Mouse (Mus musculus) MEL (cell line): ENCODE results near the gene Pde7b. TPM values are rescaled to one million over a fixed set of nuclear protein-coding genes. Genes with fewer than 3 reads are reported as not detected.

ENCODE experiments used
- DNase-seq: peaks from one replicate; pipeline ENCODE4 v3.0.0; 2011; ENCODE audit warnings: low read depth, low spot score
- H3K27ac ChIP-seq: 2 replicates; pipeline ENCODE4 v1.5.1; 2012; ENCODE audit warnings: low read depth, mild to moderate bottlenecking, control low read depth, low read length, moderate library complexity; ENCODE audit not compliant: control insufficient read depth
- H3K27me3 ChIP-seq, 2 experiments: fragments of 150-350 bp in 1 of 2; sonication (generic) in 1 of 2; 2 replicates each; pipeline ENCODE4 v1.6.1; 2012; ENCODE audit warnings: low read length in 2 of 2, mild to moderate bottlenecking in 2 of 2, improper control_type of control experiment in 1 of 2, moderate library complexity in 1 of 2; ENCODE audit not compliant: insufficient read depth in 2 of 2, control insufficient read depth in 1 of 2
- H3K36me3 ChIP-seq, 2 experiments: 2 replicates each; pipeline ENCODE4 v1.6.1; 2012 to 2014; ENCODE audit warnings: low read length in 2 of 2, improper control_type of control experiment in 1 of 2, inconsistent platforms in 1 of 2, mild to moderate bottlenecking in 1 of 2; ENCODE audit not compliant: insufficient read depth in 2 of 2, control insufficient read depth in 1 of 2
- H3K4me1 ChIP-seq, 2 experiments: fragments of 150-350 bp in 1 of 2; sonication (generic) in 1 of 2; 2 replicates each; pipeline ENCODE4 v1.6.1; 2012; ENCODE audit warnings: low read length in 2 of 2, improper control_type of control experiment in 1 of 2, mild to moderate bottlenecking in 1 of 2; ENCODE audit not compliant: insufficient read depth in 2 of 2, control insufficient read depth in 1 of 2
- H3K4me3 ChIP-seq, 2 experiments: fragments of 150-350 bp in 1 of 2; sonication (generic) in 1 of 2; 2 replicates each; pipeline ENCODE4 v1.5.1; 2012; ENCODE audit warnings: low read depth in 2 of 2, low read length in 2 of 2, mild to moderate bottlenecking in 2 of 2, moderate library complexity in 2 of 2, control low read depth in 1 of 2, improper control_type of control experiment in 1 of 2; ENCODE audit not compliant: control insufficient read depth in 1 of 2, insufficient read depth in 1 of 2
- H3K79me2 ChIP-seq: 2 replicates; pipeline ENCODE4 v1.6.1; 2012; ENCODE audit warnings: mild to moderate bottlenecking, low read length, moderate library complexity; ENCODE audit not compliant: control insufficient read depth, poor library complexity, insufficient read depth
- H3K9ac ChIP-seq: 2 replicates; pipeline ENCODE4 v1.6.1; 2012; ENCODE audit warnings: low read depth, mild to moderate bottlenecking, control low read depth, low read length, moderate library complexity; ENCODE audit not compliant: control insufficient read depth, poor library complexity, severe bottlenecking
- H3K9me3 ChIP-seq: fragments of 150-350 bp; sonication (generic); replicated peaks from 2 replicates; pipeline ENCODE4 v1.6.1; 2012; ENCODE audit warnings: mild to moderate bottlenecking, low read length, improper control_type of control experiment, moderate library complexity; ENCODE audit not compliant: insufficient read depth
- CHD1 ChIP-seq: IDR thresholded peaks from 2 replicates; pipeline ENCODE4 v1.6.1; 2012; ENCODE audit warnings: low read depth, mild to moderate bottlenecking, inconsistent platforms, low read length, improper control_type of control experiment
- CHD2 ChIP-seq: IDR thresholded peaks from 2 replicates; pipeline ENCODE4 v1.6.1; 2011; ENCODE audit warnings: low read length, improper control_type of control experiment
- E2F4 ChIP-seq: IDR thresholded peaks from 2 replicates; pipeline ENCODE4 v1.6.1; 2011; ENCODE audit warnings: low read depth, low read length, improper control_type of control experiment, borderline replicate concordance
- ELF1 ChIP-seq: IDR thresholded peaks from 2 replicates; pipeline ENCODE4 v1.6.1; 2014; ENCODE audit warnings: low read depth, mild to moderate bottlenecking, inconsistent platforms, low read length, improper control_type of control experiment, moderate library complexity
- ETS1 ChIP-seq: IDR thresholded peaks from 2 replicates; pipeline ENCODE4 v1.6.1; 2012; ENCODE audit warnings: low read depth, mild to moderate bottlenecking, inconsistent platforms, low read length, improper control_type of control experiment, moderate library complexity
- GABPA ChIP-seq: IDR thresholded peaks from 2 replicates; pipeline ENCODE4 v1.6.1; 2012; ENCODE audit warnings: low read depth, mild to moderate bottlenecking, inconsistent platforms, low read length, improper control_type of control experiment, moderate library complexity
- GATA1 ChIP-seq: IDR thresholded peaks from 2 replicates; pipeline ENCODE4 v1.6.1; 2011; ENCODE audit warnings: low read depth, low read length, improper control_type of control experiment
- KAT2A ChIP-seq: conservative IDR thresholded peaks from 2 replicates; pipeline ENCODE4 v1.6.1; 2012; ENCODE audit warnings: low read depth, low read length, improper control_type of control experiment, inconsistent platforms
- MAX ChIP-seq: IDR thresholded peaks from 2 replicates; pipeline ENCODE4 v1.6.1; 2011; ENCODE audit warnings: low read length, improper control_type of control experiment
- MEF2A ChIP-seq: IDR thresholded peaks from 2 replicates; pipeline ENCODE4 v1.6.1; 2014; ENCODE audit warnings: low read depth, mild to moderate bottlenecking, inconsistent platforms, low read length, improper control_type of control experiment; ENCODE audit not compliant: poor library complexity, insufficient replicate concordance, severe bottlenecking; ENCODE audit errors: extremely low read depth
- MYC ChIP-seq: IDR thresholded peaks from 2 replicates; pipeline ENCODE4 v1.6.1; 2011; ENCODE audit warnings: low read depth, mild to moderate bottlenecking, low read length, improper control_type of control experiment, moderate library complexity
- POLR2AphosphoS2 ChIP-seq: IDR thresholded peaks from 2 replicates; pipeline ENCODE4 v1.6.1; 2011; ENCODE audit warnings: low read length, improper control_type of control experiment
- POLR2AphosphoS5 ChIP-seq: IDR thresholded peaks from 2 replicates; pipeline ENCODE4 v1.6.1; 2012; ENCODE audit warnings: low read depth, borderline replicate concordance, mild to moderate bottlenecking, inconsistent platforms, low read length, moderate library complexity, mixed read lengths
- RAD21 ChIP-seq: IDR thresholded peaks from 2 replicates; pipeline ENCODE4 v1.6.1; 2011; ENCODE audit warnings: mild to moderate bottlenecking, low read depth, low read length, improper control_type of control experiment
- SIN3A ChIP-seq: IDR thresholded peaks from 2 replicates; pipeline ENCODE4 v1.6.1; 2012; ENCODE audit warnings: low read length, improper control_type of control experiment, inconsistent platforms
- TAL1 ChIP-seq: IDR thresholded peaks from 2 replicates; pipeline ENCODE4 v1.6.1; 2012; ENCODE audit warnings: mild to moderate bottlenecking, inconsistent platforms, low read length, moderate library complexity, mixed read lengths
- TBP ChIP-seq: IDR thresholded peaks from 2 replicates; pipeline ENCODE4 v1.8.0; 2011; ENCODE audit warnings: low read depth, low read length, improper control_type of control experiment
- UBTF ChIP-seq: IDR thresholded peaks from 2 replicates; pipeline ENCODE4 v1.6.1; 2012; ENCODE audit warnings: low read depth, mild to moderate bottlenecking, inconsistent platforms, low read length, improper control_type of control experiment, moderate library complexity, borderline replicate concordance; ENCODE audit not compliant: insufficient read depth
- USF1 ChIP-seq: IDR thresholded peaks from 2 replicates; pipeline ENCODE4 v1.6.1; 2014; ENCODE audit warnings: low read depth, mild to moderate bottlenecking, inconsistent platforms, low read length, improper control_type of control experiment, moderate library complexity
- ZC3H11A ChIP-seq: IDR thresholded peaks from 2 replicates; pipeline ENCODE4 v1.6.1; 2012; ENCODE audit warnings: low read depth, mild to moderate bottlenecking, inconsistent platforms, low read length, improper control_type of control experiment
- ZMIZ1 ChIP-seq: IDR thresholded peaks from 2 replicates; pipeline ENCODE4 v1.6.1; 2012; ENCODE audit warnings: low read depth, mild to moderate bottlenecking, inconsistent platforms, low read length, improper control_type of control experiment, moderate library complexity
- ZNF384 ChIP-seq: IDR thresholded peaks from 2 replicates; pipeline ENCODE4 v1.6.1; 2012; ENCODE audit warnings: low read depth, mild to moderate bottlenecking, inconsistent platforms, low read length, improper control_type of control experiment
- polyA plus RNA-seq, 2 experiments: library from polyadenylated mRNA; stranded (reverse) in 1 of 2; unstranded in 1 of 2; fragments of >175 nt in 1 of 2; fragments of >200 nt in 1 of 2; gene quantifications; 2 replicates each; pipeline versions ENCODE4 v1.2.1 to v1.2.4; 2012; ENCODE audit warnings: low replicate concordance in 2 of 2, low read depth in 1 of 2; ENCODE audit not compliant: insufficient read length in 2 of 2, insufficient read depth in 1 of 2, missing spikeins in 1 of 2
- total RNA-seq: library from RNA; depleted of rRNA; stranded (reverse); fragments of 300-350 nt; gene quantifications from 2 replicates; pipeline ENCODE4 v1.2.3, GENCODE M21; 2012

The Pde7b gene
- total and polyA plus RNA-seq, 3 experiments, result 0.04 TPM; not detected in 2

DNA sequence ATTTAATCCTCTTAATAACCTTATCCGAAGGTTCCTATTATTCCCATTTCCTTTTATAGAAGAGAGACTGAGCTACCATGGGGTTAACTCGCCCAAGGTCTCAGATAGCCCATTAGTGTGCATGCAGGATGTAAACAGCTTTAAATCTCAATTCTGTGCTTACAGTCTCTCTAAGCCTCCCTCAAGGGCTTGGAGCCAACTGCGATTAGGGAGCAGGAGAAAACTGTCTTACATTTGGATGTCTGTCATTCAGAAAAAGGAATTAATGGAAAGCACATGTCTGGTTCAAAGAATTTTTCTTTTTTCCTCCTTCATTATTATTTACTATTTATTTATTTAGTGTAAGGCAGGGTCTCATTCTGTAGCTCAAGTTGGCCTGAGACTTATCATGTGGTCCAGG, 181.8 kb downstream of the Pde7b start:
- no peaks in the 10 kb centered on the region for H3K4me1 ChIP-seq
- no peaks in the 10 kb centered on the region for H3K36me3 ChIP-seq
- no peaks in the 10 kb centered on the region for H3K79me2 ChIP-seq
- no peak for DNase-seq
- no peak overlapping the region for H3K27ac ChIP-seq
- H3K9me3 ChIP-seq, result no peaks in the 10 kb centered on the region
- TF ChIP-seq MYC, result no peak
- TF ChIP-seq CHD2, result no peak
- no peak for TF ChIP-seq TBP
- no peak for TF ChIP-seq E2F4
- no peak for TF ChIP-seq ZC3H11A
- no peak for TF ChIP-seq UBTF
- no peak for TF ChIP-seq MEF2A
- TF ChIP-seq KAT2A, result no peak
- no peak for TF ChIP-seq CHD1
- TF ChIP-seq POLR2AphosphoS2, result no peak
- no peak for TF ChIP-seq RAD21
- TF ChIP-seq ETS1, result no peak
- no peak for TF ChIP-seq ZNF384
- TF ChIP-seq USF1, result no peak
- TF ChIP-seq GABPA, result no peak
- no peak for TF ChIP-seq MAX
- TF ChIP-seq POLR2AphosphoS5, result no peak
- no peak for TF ChIP-seq SIN3A
- no peak for TF ChIP-seq TAL1
- no peak for TF ChIP-seq GATA1
- no peak overlapping the region for H3K9ac ChIP-seq
- H3K27me3 ChIP-seq, result peaks cover 9 to 24% of the 10 kb centered on the region in 2 experiments
- H3K4me3 ChIP-seq, result no peak overlapping the region

DNA sequence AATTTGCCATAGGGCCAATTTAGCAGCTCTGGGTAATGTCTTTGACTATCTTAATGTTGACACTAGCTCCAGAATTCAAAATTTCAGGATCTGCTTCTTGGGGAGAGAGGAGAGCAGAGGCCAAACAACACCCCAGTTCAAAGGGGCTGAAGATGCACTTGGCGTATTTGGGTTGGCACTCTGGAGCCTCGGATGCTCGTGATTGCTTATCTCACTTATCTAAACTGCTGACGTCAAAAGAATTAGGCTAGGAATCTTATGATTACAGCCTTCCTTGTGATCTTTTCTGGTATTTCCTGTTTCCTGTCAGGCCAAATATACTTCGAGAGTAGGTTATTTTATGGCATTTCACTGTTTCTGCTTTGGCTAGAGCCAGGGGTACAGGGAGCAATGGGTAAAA, 191.1 kb downstream of the Pde7b start:
- no peaks in the 10 kb centered on the region for H3K9me3 ChIP-seq
- no peaks in the 10 kb centered on the region for H3K36me3 ChIP-seq
- TF ChIP-seq TBP (no peak), ELF1 (no peak), ZMIZ1 (no peak)
- TF ChIP-seq, all 39 proteins: peak for 0
- Histone ChIP-seq H3K4me3 (no peak overlapping the region), H3K4me1 (no peaks in the 10 kb centered on the region), H3K79me2 (no peaks in the 10 kb centered on the region), H3K9ac (no peak overlapping the region), H3K27me3 (peaks cover 0 to 2% of the 10 kb centered on the region in 2 experiments; a peak in 1 of 4 replicates), H3K27ac (no peak overlapping the region)
- DNase-seq, result no peak
